Mouse (Mus musculus) CD4-positive naive resting alpha-beta T cell, adult 57 days (primary cell): ENCODE results near the gene Fgfr4. TPM values are rescaled to one million over a fixed set of nuclear protein-coding genes. Genes with fewer than 3 reads are reported as not detected.

Experiments
- total RNA-seq: library from RNA; stranded (reverse); gene quantifications from one replicate; pipeline ENCODE4 v1.2.4, GENCODE M21; 2023

The Fgfr4 gene
- not detected for total RNA-seq

DNA sequence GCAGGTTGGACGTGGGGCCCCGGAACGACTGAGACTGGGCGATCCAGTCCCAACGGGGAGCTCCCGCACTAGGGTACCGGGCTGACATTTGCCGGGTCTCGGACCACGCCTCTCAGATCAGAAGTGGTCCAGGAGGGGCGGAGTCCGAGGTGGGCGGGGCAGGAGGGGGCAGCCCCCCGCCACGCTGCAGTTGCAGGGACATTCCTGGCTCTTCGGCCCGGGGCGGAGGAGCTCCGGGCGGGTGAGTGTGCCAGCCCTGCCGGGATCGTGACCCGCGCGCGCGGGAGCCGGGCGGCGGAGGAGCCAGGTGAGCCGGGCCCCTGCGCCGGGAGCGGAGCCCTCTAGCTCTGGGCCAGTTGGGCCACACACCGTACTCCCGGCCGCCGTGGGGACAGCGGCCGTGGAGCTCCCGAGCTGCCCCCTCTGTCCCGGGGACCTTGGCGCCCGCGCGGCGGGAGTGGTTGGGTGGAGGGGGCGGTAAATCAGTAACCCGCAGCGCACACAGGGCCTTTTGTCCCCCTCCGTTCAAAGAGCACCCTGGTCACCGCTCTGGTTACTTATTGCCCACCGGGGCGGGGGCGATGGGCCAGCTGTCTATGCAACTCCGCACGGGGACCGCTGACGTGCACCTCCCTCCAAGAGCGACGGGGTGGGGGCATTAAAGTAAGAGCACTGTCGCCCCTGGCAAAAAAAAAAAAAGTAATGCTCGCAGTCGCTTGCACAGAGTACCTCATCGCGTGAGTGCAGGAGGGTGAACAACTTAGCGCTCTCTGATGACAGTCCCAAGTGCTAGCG is at the start of gene Fgfr4:
Gene Fgfr4 (plus strand): TSS at position 20 of the 795 bp plus-strand sequence.

DNA sequence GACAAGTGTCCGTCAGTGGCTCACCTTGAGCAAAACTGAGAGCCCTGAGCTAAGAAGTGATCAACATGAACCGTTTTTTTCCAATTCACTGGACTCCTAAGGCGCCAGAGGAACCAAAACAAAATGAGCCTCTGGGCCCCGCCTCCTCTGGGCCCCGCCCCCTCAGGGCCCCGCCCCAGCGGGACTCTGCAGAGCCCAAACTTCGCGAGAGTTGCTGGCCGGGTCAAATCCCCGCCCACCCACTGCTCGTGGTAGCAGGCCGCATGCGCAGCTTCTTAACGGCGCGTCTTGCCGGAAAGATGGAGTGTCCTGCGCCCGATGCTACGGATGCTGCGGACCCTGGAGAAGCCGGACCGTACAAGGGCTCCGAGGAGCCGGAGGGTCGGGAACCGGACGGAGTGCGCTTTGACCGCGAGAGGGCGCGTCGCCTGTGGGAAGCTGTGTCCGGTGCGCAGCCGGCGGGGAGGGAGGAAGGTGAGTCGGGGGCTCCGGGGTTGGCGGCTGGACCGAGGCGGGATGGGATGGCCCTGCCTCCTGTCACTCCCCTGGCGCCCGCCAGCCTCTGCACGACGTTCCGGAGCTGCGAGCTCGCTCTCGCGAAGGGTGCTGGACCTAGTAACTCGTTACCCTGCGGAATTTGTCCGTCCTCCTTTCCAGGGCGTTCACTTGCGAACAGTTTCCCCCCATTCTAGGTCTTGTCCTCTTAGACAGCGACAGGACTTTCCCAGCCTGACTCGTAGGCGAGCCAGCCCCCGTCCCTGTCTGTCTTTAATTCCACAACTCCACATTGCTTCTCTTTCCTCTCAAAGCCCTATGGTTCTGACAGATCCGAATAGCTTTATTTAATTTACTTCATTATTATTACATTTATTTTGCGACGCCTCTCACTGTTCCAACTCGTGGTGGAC is 47.1 kb upstream of the Fgfr4 start, which contains the start of gene Zfp346:
Gene Zfp346 (plus strand): TSS at position 267 of the 908 bp plus-strand sequence.

DNA sequence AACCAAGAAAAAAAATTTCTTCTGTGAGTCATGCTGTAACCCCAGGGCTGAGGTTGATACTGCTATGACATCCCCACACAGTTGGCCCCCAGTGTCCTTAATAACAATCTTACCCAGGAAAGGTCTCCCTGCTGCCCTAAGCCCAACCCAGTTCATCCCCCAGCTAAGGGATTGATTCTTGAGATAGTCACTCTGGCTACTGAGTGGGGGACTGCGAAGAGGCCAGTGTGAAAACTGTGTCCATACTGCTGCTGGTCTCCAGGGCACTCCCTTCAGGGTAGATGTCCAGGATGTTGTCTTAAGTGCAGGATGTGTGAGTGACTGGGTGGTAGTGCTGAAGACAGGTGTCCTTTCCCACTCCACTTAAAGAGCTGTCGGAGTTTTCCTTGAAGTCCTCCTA is 19.0 kb upstream of the Fgfr4 start, which contains the start of gene Gm17617:
Gene Gm17617 (minus strand): TSS at position 101 of the 400 bp plus-strand sequence.

DNA sequence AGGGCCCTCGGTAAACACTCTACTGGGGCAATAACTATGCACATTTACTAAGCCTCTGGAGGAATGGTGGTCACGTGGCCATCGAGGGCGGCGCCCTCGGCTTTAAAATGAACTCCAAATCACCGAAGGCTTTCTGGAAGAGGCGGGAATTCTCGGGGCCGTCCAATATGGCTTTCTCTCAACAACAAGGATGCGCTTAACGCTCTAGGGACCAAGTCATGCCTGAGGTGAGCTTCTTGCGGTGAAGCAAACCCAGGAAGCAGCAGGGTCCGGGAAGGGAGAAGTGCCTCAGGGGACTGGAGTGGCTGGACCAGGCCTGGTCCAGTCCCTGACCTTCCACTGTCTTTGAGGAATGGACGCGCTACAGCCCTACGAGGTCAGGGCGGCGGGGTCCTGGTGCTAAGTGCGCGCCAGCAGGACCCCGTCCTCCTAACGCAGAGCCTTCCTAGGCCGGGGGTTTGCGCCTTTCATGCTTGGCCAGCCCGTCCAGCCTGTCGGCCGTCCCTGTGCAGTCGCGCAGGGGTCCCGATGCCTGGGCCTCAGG is 57.3 kb downstream of the Fgfr4 start, which contains the start of gene Nsd1:
Gene Nsd1 (plus strand): TSS at position 134 of the 544 bp plus-strand sequence.

Other genes with a start within 250 kb of the Fgfr4 start
- 2.4 TPM for gene Unc5a, start 203.2 kb upstream of the Fgfr4 start, total RNA-seq
- 4.6 TPM for gene Hk3, start 131.3 kb upstream of the Fgfr4 start, total RNA-seq
- gene Uimc1, start 52.3 kb upstream of the Fgfr4 start, total RNA-seq: 87.0 TPM
- gene Zfp346, start 47.3 kb upstream of the Fgfr4 start, total RNA-seq: 30.2 TPM
- gene Gm17617, start 19.1 kb upstream of the Fgfr4 start, total RNA-seq: not detected
- gene Nsd1, start 57.1 kb downstream of the Fgfr4 start, total RNA-seq: 181 TPM
- gene Prelid1, start 167.9 kb downstream of the Fgfr4 start, total RNA-seq: 148 TPM
- gene Rab24, start 169.3 kb downstream of the Fgfr4 start, total RNA-seq: 48.6 TPM
- 0.92 TPM for gene Mxd3, start 177.2 kb downstream of the Fgfr4 start, total RNA-seq
- 98.9 TPM for gene Lman2, start 210.1 kb downstream of the Fgfr4 start, total RNA-seq
- gene Rgs14, start 217.1 kb downstream of the Fgfr4 start, total RNA-seq: 92.6 TPM
- not detected for gene Slc34a1, start 245.5 kb downstream of the Fgfr4 start, total RNA-seq